Mouse (Mus musculus) cerebellum, postnatal 14 days (tissue): Measurements from ENCODE around the gene Zfhx3.
A peak's percentile ranks its signal among the peaks of the same experiment; 100 is the strongest.

Source experiments
- DNase-seq, 2 experiments: peaks; one replicate each; pipeline ENCODE4 v3.0.0; 2021; ENCODE audit warnings: mixed read lengths in 2 of 2

The Zfhx3 gene

DNA sequence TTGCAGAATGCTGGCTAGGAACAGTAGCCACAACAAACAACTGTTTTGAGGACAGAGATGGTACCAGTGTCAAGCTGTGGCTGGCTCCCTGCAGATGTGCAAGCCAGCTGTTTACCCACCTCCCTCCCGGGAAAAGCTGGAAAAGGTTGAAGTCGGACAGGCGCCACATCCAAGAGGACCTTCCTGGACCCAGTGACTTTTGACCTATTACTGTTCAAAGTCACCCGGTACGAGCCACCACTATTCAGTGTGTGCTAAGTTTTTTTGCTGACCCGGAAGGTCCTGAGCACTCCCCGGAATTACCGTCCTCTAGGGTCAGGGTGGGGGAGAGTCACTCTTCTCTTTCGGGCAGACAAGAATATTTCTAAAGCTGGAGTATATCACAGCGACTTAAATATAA, 818.3 kb downstream of the Zfhx3 start:
- DNase-seq = no peak

GRCm38 (mm10) chr8:108762567-108762966, 820.1 kb downstream of the Zfhx3 start:
- DNase-seq = no peak

GRCm38 (mm10) chr8:108764403-108765194, 822.2 kb downstream of the Zfhx3 start:
- DNase-seq = no peak

DNA sequence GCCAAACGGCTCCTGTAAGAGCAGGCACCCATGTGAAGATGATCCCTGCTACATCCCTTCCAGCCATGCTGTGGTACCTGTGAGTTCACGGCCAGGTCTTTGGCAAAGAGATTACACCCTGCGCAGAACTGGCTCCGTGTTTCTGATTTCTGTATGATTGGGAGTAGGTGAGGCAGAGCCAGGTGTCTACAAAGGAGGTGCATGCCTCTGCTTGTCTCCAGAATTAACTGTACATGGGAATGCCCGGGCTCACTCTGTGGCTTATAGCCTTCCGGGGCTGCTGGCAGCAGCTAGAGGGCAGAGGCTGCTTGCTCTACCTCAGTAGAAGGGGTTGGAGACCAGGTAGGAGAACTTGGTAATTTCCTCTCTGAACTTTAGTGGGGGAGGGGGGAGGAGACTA, 823.7 kb downstream of the Zfhx3 start:
- DNase-seq = no peak

DNA sequence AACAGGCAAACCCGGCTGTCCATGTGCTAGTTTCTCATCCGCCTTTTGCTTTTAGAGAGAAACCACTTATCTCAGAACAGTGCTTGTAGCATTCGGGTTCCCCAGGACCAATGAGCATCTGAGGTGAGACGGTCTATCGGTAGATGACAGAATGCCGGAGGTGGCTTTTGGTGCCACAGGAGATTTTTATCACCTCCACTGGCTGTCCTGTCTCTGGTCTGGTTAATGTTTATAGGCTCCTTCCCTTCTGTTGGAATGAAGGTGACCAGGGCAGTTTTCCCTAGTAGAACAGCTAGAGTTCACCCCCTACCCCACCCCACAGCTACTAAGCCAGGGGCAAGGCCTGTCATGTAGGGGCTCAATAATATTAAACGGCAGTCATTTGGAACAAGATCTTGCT, 825.6 kb downstream of the Zfhx3 start:
- no peak for DNase-seq

DNA sequence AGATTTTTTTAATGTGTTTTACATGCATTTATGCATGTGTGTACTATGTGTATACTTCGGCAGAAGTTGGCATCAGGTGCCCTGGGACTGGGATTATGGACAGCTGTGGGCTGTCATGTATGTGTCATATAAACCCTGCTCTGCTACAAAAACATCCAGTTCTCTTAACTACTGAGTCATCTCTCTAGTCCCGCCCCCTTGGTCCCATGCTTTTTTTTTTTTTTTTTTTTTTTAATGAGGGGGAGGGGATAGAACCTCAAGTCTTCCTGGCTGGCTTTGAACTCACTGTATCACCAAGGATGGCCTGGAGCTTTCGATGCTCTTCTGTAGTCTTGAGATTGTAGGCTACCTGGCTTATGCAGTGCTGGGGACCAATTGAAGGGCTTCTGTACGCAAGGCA, 827.9 kb downstream of the Zfhx3 start:
- DNase-seq = no peak

GRCm38 (mm10) chr8:108773436-108773835, 831.0 kb downstream of the Zfhx3 start:
- no peak for DNase-seq

DNA sequence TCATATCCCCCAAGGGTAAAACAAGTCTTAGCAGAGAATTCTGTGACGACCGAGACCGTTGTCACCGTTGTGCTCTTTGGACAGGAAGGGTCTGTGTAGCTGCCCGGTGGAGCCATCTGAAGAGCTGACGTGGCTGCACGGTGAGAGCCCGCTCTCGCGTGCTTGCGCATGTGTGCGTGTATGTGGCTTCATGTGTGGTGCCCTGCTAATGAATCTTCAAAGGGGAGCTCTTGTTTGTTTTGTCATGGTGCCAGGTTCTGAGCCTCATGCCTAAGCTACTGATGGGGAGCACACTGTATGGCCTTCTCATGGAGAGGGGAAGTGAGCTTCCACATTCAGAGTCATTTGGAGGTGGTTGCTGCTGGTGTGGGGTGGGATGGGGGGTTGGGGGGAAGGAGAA, 835.6 kb downstream of the Zfhx3 start:
- no peak for DNase-seq

DNA sequence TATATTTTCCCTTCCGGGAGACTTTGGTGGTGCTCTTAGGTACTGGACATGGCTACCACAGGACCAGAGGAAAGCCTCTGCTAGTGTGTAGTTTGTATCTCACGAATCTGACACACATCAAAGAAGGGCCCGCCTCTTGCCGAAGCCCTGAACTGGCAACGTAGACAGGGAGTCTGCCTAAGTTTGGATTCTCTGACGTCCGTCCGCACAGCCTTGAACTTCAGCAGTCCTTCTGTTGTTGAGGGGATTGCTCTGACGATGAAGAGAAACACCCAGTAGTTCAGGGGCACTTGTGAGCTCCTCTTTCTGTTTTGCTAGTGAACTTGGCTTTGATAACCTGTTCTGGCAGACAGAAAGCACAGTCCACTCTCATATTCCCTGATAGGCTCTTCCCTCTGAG, 836.1 kb downstream of the Zfhx3 start:
- DNase-seq = no peak

- no peak for DNase-seq
Measured at GRCm38 (mm10) chr8:108780766-108781165, 838.3 kb downstream of the Zfhx3 start.

- DNase-seq = no peak
Measured at GRCm38 (mm10) chr8:108781192-108781591, 838.7 kb downstream of the Zfhx3 start.

GRCm38 (mm10) chr8:108783155-108783554, 840.7 kb downstream of the Zfhx3 start:
- DNase-seq = no peak

DNA sequence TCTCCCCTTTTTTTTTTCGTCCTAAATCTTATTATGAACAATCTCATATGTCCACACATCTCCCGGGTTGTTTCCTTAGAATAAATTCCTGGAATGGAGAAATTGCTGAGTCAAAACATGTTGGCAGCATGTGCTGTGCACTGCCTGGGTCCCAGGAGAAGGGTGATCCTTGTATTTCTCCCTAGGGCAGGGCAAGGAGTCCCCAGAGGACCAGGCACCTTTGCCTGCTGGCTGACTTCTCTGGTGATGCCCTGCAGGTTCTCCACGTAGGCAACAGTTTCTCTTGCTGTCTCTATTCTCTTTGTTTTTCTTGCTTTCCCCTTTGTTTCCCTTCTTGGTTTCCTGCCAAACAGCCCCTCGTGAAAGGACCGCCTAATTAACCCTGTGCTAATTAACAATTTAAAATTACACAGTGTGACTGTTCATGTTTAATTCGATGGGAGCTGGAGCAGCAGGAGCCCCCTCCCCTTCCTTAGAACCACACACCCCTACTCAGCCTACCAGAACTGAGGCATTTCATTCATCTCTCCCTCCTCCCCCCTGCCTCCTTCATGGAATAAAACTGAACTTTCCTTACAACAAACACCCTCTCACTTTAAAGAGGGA, 845.8 kb downstream of the Zfhx3 start:
- no peak for DNase-seq

- no peak for DNase-seq
Measured at GRCm38 (mm10) chr8:108788762-108789157, 846.3 kb downstream of the Zfhx3 start.

GRCm38 (mm10) chr8:108790559-108791293, 848.3 kb downstream of the Zfhx3 start:
- DNase-seq = peak; percentile 91 to 92

DNA sequence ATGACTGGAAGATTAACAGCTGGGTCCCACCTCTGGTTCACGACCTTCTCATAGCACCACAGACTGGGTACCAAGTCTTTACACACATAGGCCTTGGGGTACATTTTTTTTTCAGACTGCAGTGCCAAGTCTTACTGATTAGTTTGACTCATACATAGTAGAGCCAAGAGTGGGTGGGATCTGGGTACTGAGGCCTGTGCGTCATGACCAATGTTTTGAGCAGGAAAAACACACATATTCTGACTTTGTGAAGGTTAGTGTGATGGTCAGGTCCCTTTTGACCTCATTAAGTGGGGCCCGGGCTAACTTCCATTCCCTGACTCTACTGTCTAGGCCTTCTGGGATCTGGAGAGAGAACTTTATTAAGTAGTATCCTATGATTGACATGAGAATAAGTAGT, 853.6 kb downstream of the Zfhx3 start:
- no peak for DNase-seq

- no peak for DNase-seq
Measured at GRCm38 (mm10) chr8:108796882-108797281, 854.4 kb downstream of the Zfhx3 start.

GRCm38 (mm10) chr8:108798012-108798411, 855.6 kb downstream of the Zfhx3 start:
- peak; percentile 87 to 88 for DNase-seq

DNA sequence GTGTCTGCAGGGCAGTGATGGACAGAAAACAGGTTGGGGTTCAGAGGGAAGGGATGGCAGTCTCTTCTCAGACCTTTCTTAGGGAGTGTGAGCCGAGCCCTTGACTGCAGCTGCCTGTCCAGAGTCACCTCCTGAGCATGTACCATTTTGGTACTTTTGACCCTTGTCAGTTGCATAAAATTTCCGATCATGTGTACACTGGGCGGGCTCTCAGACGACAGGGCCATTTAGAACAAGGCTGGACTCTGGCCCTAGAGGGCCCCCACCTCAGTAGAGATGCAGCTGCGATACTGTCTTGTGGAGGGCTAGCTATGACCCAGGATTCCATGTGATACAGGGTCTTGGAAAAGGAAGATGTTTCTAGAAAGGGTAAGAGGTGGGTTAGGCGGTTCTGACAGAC, 856.8 kb downstream of the Zfhx3 start:
- DNase-seq = no peak

- DNase-seq = no peak
Measured at GRCm38 (mm10) chr8:108800357-108800756, 857.9 kb downstream of the Zfhx3 start.

- no peak for DNase-seq
Measured at GRCm38 (mm10) chr8:108803017-108803416, 860.6 kb downstream of the Zfhx3 start.

DNA sequence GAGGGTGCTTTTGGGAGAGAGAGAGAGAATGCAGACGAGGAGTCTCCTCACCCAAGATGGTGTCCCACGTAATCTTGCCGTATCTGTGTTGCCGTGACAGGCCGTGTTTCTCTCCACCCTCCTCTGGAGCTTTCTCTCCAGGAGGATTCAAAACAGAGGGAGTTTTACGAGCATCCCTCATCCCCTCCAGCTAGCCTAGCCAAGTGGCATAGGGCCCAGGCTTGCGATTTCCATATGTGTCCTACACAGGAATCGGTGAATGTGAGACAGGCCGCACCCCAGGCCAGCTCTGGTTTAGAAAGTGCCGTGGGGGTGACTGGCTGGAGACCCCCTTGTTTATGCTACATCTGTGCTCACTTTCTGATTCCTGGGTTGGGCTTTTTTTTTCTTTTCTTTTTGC, 869.2 kb downstream of the Zfhx3 start:
- DNase-seq = peak; percentile 37 to 48

DNA sequence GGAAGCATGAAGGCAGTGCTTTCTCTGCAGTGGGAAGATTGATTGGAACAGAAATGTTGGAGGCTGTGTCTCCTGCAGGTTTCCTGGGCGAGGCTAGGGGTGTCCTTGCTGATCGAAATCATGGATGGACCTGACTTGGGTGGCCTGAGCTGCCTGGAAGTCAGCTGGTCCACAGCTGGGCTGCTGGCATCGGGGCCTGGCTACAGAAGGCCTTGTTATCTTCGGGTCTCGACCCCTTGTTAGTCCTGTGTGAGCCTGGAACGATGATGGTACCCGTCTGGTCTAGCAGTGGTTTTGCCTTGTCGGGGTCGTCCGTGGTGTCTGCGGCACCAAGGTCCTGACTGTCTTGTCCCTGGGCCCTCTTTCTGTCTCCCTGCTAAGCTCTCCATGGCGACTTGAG, 870.9 kb downstream of the Zfhx3 start:
- DNase-seq = no peak

DNA sequence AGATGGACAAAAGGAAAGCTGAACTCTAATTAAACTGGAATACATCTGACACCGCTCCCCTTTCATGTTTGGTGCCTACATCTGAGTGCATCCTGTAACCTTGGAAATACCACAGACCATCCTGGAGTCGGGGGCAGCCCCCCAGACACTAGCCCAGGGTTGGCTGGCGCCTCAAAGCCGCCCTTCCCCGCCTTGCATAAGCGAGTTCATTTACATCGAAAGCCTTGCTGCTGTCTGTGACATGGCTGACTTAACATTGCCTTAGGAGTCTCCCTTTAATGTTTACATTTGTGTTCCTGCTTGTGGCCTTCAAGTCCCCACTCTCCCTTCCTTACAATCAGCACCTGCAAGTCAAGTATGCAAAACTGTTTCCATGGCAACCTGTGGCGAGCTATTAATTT, 876.8 kb downstream of the Zfhx3 start:
- DNase-seq = no peak
